Mouse (Mus musculus) layer of hippocampus, adult 11-12 months (tissue): ENCODE results near the gene Unkl.

Source experiments
- DNase-seq: peaks from one replicate; pipeline ENCODE4 v3.0.0; 2022; ENCODE audit warnings: low spot score

The Unkl gene

GRCm38 (mm10) chr17:25188150-25189031 is at the start of gene Unkl:
Gene Unkl (plus strand): TSS chr17:25188397.
- peak; percentile 61 for DNase-seq

GRCm38 (mm10) chr17:25138803-25139202 is 49.4 kb upstream of the Unkl start:
- no peak for DNase-seq

- DNase-seq, result no peak
Measured at GRCm38 (mm10) chr17:25139960-25140359, 48.2 kb upstream of the Unkl start.

GRCm38 (mm10) chr17:25162161-25162560 is 26.0 kb upstream of the Unkl start, which contains the start of gene Ccdc154:
Gene Ccdc154 (plus strand): TSS chr17:25162461.
- no peak for DNase-seq

GRCm38 (mm10) chr17:25163387-25163786 is 24.8 kb upstream of the Unkl start:
- no peak for DNase-seq

- DNase-seq, result no peak
Measured at GRCm38 (mm10) chr17:25164770-25165169, 23.4 kb upstream of the Unkl start.

- no peak for DNase-seq
Measured at GRCm38 (mm10) chr17:25165970-25166671, 22.1 kb upstream of the Unkl start.

GRCm38 (mm10) chr17:25169706-25170105 is 18.5 kb upstream of the Unkl start:
- DNase-seq, result no peak

- DNase-seq, result no peak
Measured at GRCm38 (mm10) chr17:25172558-25172957, 15.6 kb upstream of the Unkl start.

- no peak for DNase-seq
Measured at GRCm38 (mm10) chr17:25175411-25175810, 12.8 kb upstream of the Unkl start, which contains the start of gene Gm38655. Gene Gm38655 (minus strand): TSS chr17:25175471.

- no peak for DNase-seq
Measured at GRCm38 (mm10) chr17:25183232-25183631, 5.0 kb upstream of the Unkl start.

GRCm38 (mm10) chr17:25184129-25184691 is 4.0 kb upstream of the Unkl start, which contains the start of gene BC003965:
Gene BC003965 (plus strand): TSS chr17:25184554.
- DNase-seq, result peak; percentile 98

- DNase-seq, result no peak
Measured at GRCm38 (mm10) chr17:25184961-25185360, 3.2 kb upstream of the Unkl start.

GRCm38 (mm10) chr17:25187784-25188149 is 430 bp upstream of the Unkl start:
- no peak for DNase-seq

GRCm38 (mm10) chr17:25189091-25189490 is 894 bp downstream of the Unkl start:
- no peak for DNase-seq

GRCm38 (mm10) chr17:25202401-25202800 is 14.2 kb downstream of the Unkl start:
- DNase-seq, result no peak

GRCm38 (mm10) chr17:25210006-25210405 is 21.8 kb downstream of the Unkl start:
- peak; percentile 51 for DNase-seq

GRCm38 (mm10) chr17:25210680-25211466 is 22.7 kb downstream of the Unkl start:
- DNase-seq, result no peak

GRCm38 (mm10) chr17:25211705-25212104 is 23.5 kb downstream of the Unkl start:
- DNase-seq, result no peak

- DNase-seq, result no peak
Measured at GRCm38 (mm10) chr17:25215431-25215830, 27.2 kb downstream of the Unkl start.

GRCm38 (mm10) chr17:25218967-25219366 is 30.8 kb downstream of the Unkl start:
- no peak for DNase-seq
